Mouse (Mus musculus) hindbrain, embryonic 13.5 days (tissue): Measurements from ENCODE around the gene Cd59b. TPM values are rescaled to one million over a fixed set of nuclear protein-coding genes. Genes with fewer than 3 reads are reported as not detected.

ENCODE experiments used
- ATAC-seq: fragments of 200-750 bp; cut with Nextera tagmentation; 2 replicates; pipeline ENCODE4 v1.8.0; 2017; ENCODE audit warnings: moderate TSS enrichment; ENCODE audit not compliant: low FRiP score
- H3K27ac ChIP-seq: fragments of 300-500 bp; sonication (generic); 2 replicates; pipeline ENCODE4 v1.5.1; 2015; ENCODE audit warnings: inconsistent platforms, mild to moderate bottlenecking, moderate library complexity
- H3K27me3 ChIP-seq: fragments of 300-500 bp; sonication (generic); 2 replicates; pipeline ENCODE4 v1.6.1; 2015; ENCODE audit warnings: mild to moderate bottlenecking, inconsistent platforms
- H3K36me3 ChIP-seq: fragments of 300-500 bp; sonication (generic); 2 replicates; pipeline ENCODE4 v1.6.1; 2015; ENCODE audit warnings: mild to moderate bottlenecking, inconsistent platforms
- H3K4me1 ChIP-seq: fragments of 300-500 bp; sonication (generic); replicated peaks from 2 replicates; pipeline ENCODE4 v1.6.1; 2015; ENCODE audit warnings: inconsistent platforms
- H3K4me2 ChIP-seq: fragments of 300-500 bp; sonication (generic); 2 replicates; pipeline ENCODE4 v1.6.1; 2015; ENCODE audit warnings: inconsistent platforms, mild to moderate bottlenecking, moderate library complexity
- H3K4me3 ChIP-seq: fragments of 300-500 bp; sonication (generic); 2 replicates; pipeline ENCODE4 v1.5.1; 2015; ENCODE audit warnings: mild to moderate bottlenecking, inconsistent platforms
- H3K9ac ChIP-seq: fragments of 300-500 bp; sonication (generic); 2 replicates; pipeline ENCODE4 v1.6.1; 2015; ENCODE audit warnings: mild to moderate bottlenecking, inconsistent platforms
- H3K9me3 ChIP-seq: fragments of 300-500 bp; sonication (generic); 2 replicates; pipeline ENCODE4 v1.6.1; 2016; ENCODE audit warnings: inconsistent platforms
- WGBS: fragments of 180-500 bp; shearing (Covaris S2); methylation state at CpG from one replicate; pipeline ENCODE4 v1.1.7; 2015; 5-methylcytosine and 5-hydroxymethylcytosine counted together
- polyA plus RNA-seq: library from polyadenylated mRNA; unstranded; fragments of >200 nt; fragmentation: Nextera tagmentation; extraction: Ambion mirVana; gene quantifications from 2 replicates; pipeline ENCODE4 v1.2.1, GENCODE M21; 2015

Gene Cd59b
- 0.87 and 2.8 TPM in 2 replicates for polyA plus RNA-seq

- Histone ChIP-seq H3K27ac (no peak within 1 kb of the TSS), H3K36me3 (no peaks in the 10 kb centered on the region), H3K4me2 (peak within 1 kb of the TSS; percentile 61), H3K9me3 (no peaks in the 10 kb centered on the region), H3K4me3 (peak within 1 kb of the TSS; percentile 37), H3K9ac (peak within 1 kb of the TSS; percentile 39; the same call in 1 of the 2 replicates), H3K27me3 (no peaks in the 10 kb centered on the region), H3K4me1 (peaks cover 4% of the 10 kb centered on the region)
- WGBS, result 10% methylated on average over 13 of the region's 13 CpGs
- ATAC-seq, result peak; percentile 72
Observed at GRCm38 (mm10) chr2:104069704-104070185, at the start of gene Cd59b. Gene Cd59b, plus strand, starts transcription at chr2:104069849.

- ATAC-seq, result no peak
- peaks cover 2% of the 10 kb centered on the region; the same call in 1 of the 2 replicates for H3K27me3 ChIP-seq
- no peak overlapping the region for H3K9ac ChIP-seq
- no peak overlapping the region for H3K4me3 ChIP-seq
- no peaks in the 10 kb centered on the region for H3K36me3 ChIP-seq
- no peak overlapping the region for H3K4me2 ChIP-seq
- H3K9me3 ChIP-seq, result no peaks in the 10 kb centered on the region
- no peaks in the 10 kb centered on the region for H3K4me1 ChIP-seq
- 86% methylated on average over 7 of the region's 7 CpGs for WGBS
- no peak overlapping the region for H3K27ac ChIP-seq
Observed at GRCm38 (mm10) chr2:104023096-104023495, 46.6 kb upstream of the Cd59b start.

GRCm38 (mm10) chr2:104024656-104025055 lies 45.0 kb upstream of the Cd59b start:
- Histone ChIP-seq H3K27me3 (peaks cover 2% of the 10 kb centered on the region; the same call in 1 of the 2 replicates), H3K4me3 (no peak overlapping the region), H3K4me2 (no peak overlapping the region), H3K4me1 (peaks cover 13% of the 10 kb centered on the region), H3K9me3 (no peaks in the 10 kb centered on the region), H3K27ac (no peak overlapping the region), H3K36me3 (no peaks in the 10 kb centered on the region), H3K9ac (no peak overlapping the region)
- 90% methylated on average over 4 of the region's 4 CpGs for WGBS
- no peak for ATAC-seq

- H3K27me3 ChIP-seq, result peaks cover 2% of the 10 kb centered on the region; the same call in 1 of the 2 replicates
- H3K27ac ChIP-seq, result peak within 1 kb of the TSS; percentile 70
- peak; percentile 96 for ATAC-seq
- peaks cover 23% of the 10 kb centered on the region for H3K4me1 ChIP-seq
- WGBS, result under 1% methylated on average over 28 of the region's 44 CpGs
- peak within 1 kb of the TSS; percentile 98 for H3K9ac ChIP-seq
- H3K4me3 ChIP-seq, result peak within 1 kb of the TSS; percentile 96
- peak within 1 kb of the TSS; percentile 88 for H3K4me2 ChIP-seq
- peaks cover 6% of the 10 kb centered on the region for H3K36me3 ChIP-seq
- H3K9me3 ChIP-seq, result no peaks in the 10 kb centered on the region
Observed at GRCm38 (mm10) chr2:104027458-104028138, 42.1 kb upstream of the Cd59b start, which contains the start of gene Fbxo3. Gene Fbxo3, plus strand, starts transcription at chr2:104027721.

GRCm38 (mm10) chr2:104028139-104028723 lies 41.4 kb upstream of the Cd59b start, which contains the start of gene 4931422A03Rik:
Gene 4931422A03Rik, minus strand, starts transcription at chr2:104028361.
- Histone ChIP-seq H3K27ac (peak within 1 kb of the TSS; percentile 70), H3K27me3 (peaks cover 2% of the 10 kb centered on the region; the same call in 1 of the 2 replicates), H3K4me3 (peak within 1 kb of the TSS; percentile 96), H3K9me3 (no peaks in the 10 kb centered on the region), H3K4me1 (peaks cover 23% of the 10 kb centered on the region), H3K9ac (peak within 1 kb of the TSS; percentile 98), H3K36me3 (peaks cover 6% of the 10 kb centered on the region), H3K4me2 (peak within 1 kb of the TSS; percentile 88)
- peak; percentile 67 for ATAC-seq
- 1% methylated on average over 32 of the region's 32 CpGs for WGBS

DNA sequence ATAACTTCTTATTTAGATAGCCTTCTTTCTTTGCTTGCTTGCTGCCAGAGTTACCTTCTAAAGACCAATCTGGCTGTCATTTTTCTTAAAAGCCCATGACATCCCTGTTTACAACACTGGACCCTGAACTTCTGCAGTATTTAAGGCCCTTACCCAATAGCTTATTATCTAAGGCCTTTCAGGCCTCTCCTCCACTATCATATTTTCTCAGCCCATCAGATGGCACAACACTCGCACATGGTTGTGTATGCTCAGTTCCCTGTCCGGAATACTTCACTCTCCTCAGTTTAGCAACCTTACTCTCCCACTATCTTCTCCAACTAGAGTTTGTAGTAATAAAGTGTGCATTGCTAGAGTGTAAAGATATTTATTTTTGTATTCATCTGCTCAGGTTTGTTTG lies 40.6 kb upstream of the Cd59b start:
- Histone ChIP-seq H3K9ac (0 out of 2 replicates have a peak overlapping the region, but pooled peaks have one; percentile 98), H3K27ac (no peak overlapping the region), H3K27me3 (peaks cover 2% of the 10 kb centered on the region; the same call in 1 of the 2 replicates), H3K36me3 (peaks cover 11% of the 10 kb centered on the region), H3K9me3 (no peaks in the 10 kb centered on the region), H3K4me3 (peak overlapping the region; percentile 96), H3K4me1 (peaks cover 23% of the 10 kb centered on the region), H3K4me2 (peak overlapping the region; percentile 88)
- WGBS, result 81% methylated on average over 2 of the region's 2 CpGs
- ATAC-seq, result no peak

DNA sequence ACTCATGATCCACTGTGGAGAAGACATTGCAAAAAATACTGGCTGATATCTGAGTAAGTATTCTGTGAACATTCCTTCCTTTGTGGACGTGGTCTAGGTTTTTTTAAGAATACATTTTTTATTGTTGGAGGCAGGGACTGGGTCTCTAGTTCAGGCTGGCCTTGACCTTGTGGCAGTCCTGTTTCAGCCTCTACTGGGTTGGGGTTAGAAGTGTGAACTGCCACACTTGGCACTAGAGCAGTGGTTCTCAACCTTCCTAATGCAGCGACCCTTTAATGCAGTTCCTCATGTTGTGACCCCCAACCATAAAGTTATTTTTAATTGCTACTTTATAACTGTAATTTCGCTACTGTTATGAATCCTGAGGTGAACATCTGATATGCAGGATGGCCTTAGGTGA lies 39.3 kb upstream of the Cd59b start:
- H3K4me2 ChIP-seq, result no peak overlapping the region
- ATAC-seq, result no peak
- no peak overlapping the region for H3K27ac ChIP-seq
- no peaks in the 10 kb centered on the region for H3K27me3 ChIP-seq
- H3K4me1 ChIP-seq, result peaks cover 23% of the 10 kb centered on the region
- no peak overlapping the region for H3K9ac ChIP-seq
- H3K4me3 ChIP-seq, result no peak overlapping the region
- H3K9me3 ChIP-seq, result no peaks in the 10 kb centered on the region
- 93% methylated on average over 3 of the region's 3 CpGs for WGBS
- H3K36me3 ChIP-seq, result peaks cover 14% of the 10 kb centered on the region

GRCm38 (mm10) chr2:104032056-104032455 lies 37.6 kb upstream of the Cd59b start:
- Histone ChIP-seq H3K4me1 (peaks cover 23% of the 10 kb centered on the region), H3K9me3 (no peaks in the 10 kb centered on the region), H3K4me3 (no peak overlapping the region), H3K27ac (no peak overlapping the region), H3K36me3 (peaks cover 28% of the 10 kb centered on the region), H3K4me2 (no peak overlapping the region), H3K9ac (no peak overlapping the region), H3K27me3 (no peaks in the 10 kb centered on the region)
- WGBS, result 89% methylated on average over 3 of the region's 3 CpGs
- ATAC-seq, result no peak

- H3K27me3 ChIP-seq, result no peaks in the 10 kb centered on the region
- no peak overlapping the region for H3K4me3 ChIP-seq
- peaks cover 41% of the 10 kb centered on the region for H3K36me3 ChIP-seq
- 34% methylated on average over 3 of the region's 3 CpGs for WGBS
- H3K27ac ChIP-seq, result no peak overlapping the region
- no peak overlapping the region for H3K4me2 ChIP-seq
- ATAC-seq, result no peak
- no peaks in the 10 kb centered on the region for H3K9me3 ChIP-seq
- peaks cover 7% of the 10 kb centered on the region for H3K4me1 ChIP-seq
- no peak overlapping the region for H3K9ac ChIP-seq
Observed at GRCm38 (mm10) chr2:104034832-104035472, 34.7 kb upstream of the Cd59b start.

GRCm38 (mm10) chr2:104035595-104035994 lies 34.1 kb upstream of the Cd59b start:
- Histone ChIP-seq H3K4me3 (no peak overlapping the region), H3K4me2 (no peak overlapping the region), H3K27ac (no peak overlapping the region), H3K4me1 (0 out of 2 replicates have a peak, but pooled peaks cover 1% of the 10 kb centered on the region), H3K27me3 (no peaks in the 10 kb centered on the region), H3K9ac (no peak overlapping the region), H3K36me3 (peaks cover 45% of the 10 kb centered on the region), H3K9me3 (no peaks in the 10 kb centered on the region)
- no peak for ATAC-seq
- WGBS, result 89% methylated on average over 6 of the region's 6 CpGs

- no peaks in the 10 kb centered on the region for H3K4me1 ChIP-seq
- no peaks in the 10 kb centered on the region for H3K9me3 ChIP-seq
- H3K36me3 ChIP-seq, result peaks cover 50% of the 10 kb centered on the region
Observed at GRCm38 (mm10) chr2:104036316-104036715, 33.3 kb upstream of the Cd59b start.

GRCm38 (mm10) chr2:104038236-104038635 lies 31.4 kb upstream of the Cd59b start:
- WGBS, result 51% methylated on average over 2 of the region's 2 CpGs
- Histone ChIP-seq H3K4me3 (no peak overlapping the region), H3K36me3 (peaks cover 47% of the 10 kb centered on the region), H3K9ac (no peak overlapping the region), H3K9me3 (no peaks in the 10 kb centered on the region), H3K27me3 (no peaks in the 10 kb centered on the region), H3K4me1 (no peaks in the 10 kb centered on the region), H3K27ac (no peak overlapping the region), H3K4me2 (no peak overlapping the region)
- ATAC-seq, result no peak

More at GRCm38 (mm10) chr2:104036316-104036715, 33.3 kb upstream of the Cd59b start:
- Histone ChIP-seq H3K27me3 (no peaks in the 10 kb centered on the region), H3K4me2 (no peak overlapping the region), H3K4me3 (no peak overlapping the region), H3K9ac (no peak overlapping the region), H3K27ac (no peak overlapping the region)
- no peak for ATAC-seq
- 71% methylated on average over 3 of the region's 3 CpGs for WGBS
